Mouse (Mus musculus) layer of hippocampus, adult 11-12 months (tissue): ENCODE measurements around the gene Tmem130.
"Not testable (repeated sequence)": the region's sequence is repeated elsewhere in the genome, so short reads cannot be mapped to it uniquely, and the experiment has no call there.

ENCODE experiments used
- DNase-seq: peaks from one replicate; pipeline ENCODE4 v3.0.0; 2022; ENCODE audit warnings: low spot score

Tmem130 gene

DNA sequence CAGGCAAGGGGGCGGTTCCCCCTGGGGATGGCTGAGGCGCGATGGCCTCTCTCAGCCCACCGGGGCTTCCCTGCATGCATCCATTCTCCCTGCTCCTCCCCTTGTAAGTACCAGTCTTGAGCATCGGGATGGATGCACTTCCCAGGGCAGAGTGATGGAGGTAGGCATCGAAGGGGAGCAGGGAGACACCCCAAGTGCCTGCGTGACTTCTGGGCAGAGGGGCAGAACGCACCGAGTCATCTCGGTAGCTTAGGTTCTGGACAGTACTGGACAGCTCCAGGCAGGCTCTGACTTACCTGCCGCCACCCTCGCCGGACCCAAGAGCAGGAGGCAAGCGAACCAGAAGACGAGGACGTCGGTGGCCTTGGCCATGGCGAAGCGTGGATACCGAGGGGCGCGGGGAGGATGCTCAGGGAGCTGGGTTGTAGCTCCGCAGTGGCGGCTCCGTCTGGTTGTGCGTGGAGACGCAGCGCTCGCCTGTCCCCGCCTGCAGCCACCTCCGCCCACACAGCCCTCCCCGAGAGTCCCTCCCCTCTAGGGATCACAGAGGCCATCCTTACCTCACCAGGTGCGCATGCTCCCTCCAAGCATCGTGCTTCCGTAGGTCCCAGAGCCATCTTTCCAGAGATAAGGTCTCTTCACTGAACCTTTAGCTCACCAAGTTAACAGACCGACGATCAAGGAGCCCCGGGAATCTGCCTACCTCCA lies at the start of gene Tmem130:
Tmem130 (minus strand) TSS at position 658 of the 708 bp plus-strand sequence.
- peak; percentile 80 for DNase-seq

- DNase-seq = no peak
Measured at GRCm38 (mm10) chr5:144806931-144807330, 45.3 kb upstream of the Tmem130 start.

DNA sequence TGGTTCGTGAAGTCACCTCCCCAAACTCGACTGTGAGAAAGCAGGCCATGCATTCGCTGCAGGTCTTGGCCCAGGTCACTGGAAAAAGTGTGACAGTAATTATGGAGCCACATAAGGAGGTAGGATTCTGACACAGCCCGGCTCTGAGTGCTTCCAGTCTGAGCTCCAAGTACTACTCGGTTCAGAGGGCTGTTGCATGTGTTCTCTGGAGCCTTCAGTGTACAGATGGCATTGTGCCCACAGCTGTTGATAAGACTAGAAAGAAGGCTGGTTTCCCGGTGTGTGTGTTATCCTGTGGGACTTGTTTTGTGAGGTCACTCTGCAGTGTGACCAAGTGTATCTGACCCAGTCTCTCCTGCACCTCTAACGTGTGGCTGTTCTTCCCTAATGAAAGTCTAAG lies 42.6 kb upstream of the Tmem130 start:
- DNase-seq = no peak

DNA sequence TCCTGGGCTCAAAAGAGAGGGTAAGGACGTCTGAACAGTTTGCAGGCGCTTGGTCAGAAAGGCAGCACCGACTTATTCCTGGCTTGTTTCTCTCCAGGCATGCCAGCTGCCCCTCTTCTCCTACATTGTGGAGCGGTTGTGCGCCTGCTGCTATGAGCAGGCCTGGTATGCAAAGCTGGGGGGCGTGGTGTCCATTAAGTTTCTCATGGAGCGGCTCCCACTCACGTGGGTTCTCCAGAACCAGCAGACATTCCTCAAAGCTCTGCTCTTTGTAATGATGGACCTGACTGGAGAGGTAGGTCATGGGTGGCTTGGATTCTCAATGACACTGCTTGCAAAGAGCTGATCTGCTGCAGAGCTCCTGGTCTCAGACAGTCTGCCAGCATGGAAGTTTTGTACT lies 41.4 kb upstream of the Tmem130 start:
- no peak for DNase-seq

GRCm38 (mm10) chr5:144797116-144797515 lies 35.5 kb upstream of the Tmem130 start:
- no peak for DNase-seq

DNA sequence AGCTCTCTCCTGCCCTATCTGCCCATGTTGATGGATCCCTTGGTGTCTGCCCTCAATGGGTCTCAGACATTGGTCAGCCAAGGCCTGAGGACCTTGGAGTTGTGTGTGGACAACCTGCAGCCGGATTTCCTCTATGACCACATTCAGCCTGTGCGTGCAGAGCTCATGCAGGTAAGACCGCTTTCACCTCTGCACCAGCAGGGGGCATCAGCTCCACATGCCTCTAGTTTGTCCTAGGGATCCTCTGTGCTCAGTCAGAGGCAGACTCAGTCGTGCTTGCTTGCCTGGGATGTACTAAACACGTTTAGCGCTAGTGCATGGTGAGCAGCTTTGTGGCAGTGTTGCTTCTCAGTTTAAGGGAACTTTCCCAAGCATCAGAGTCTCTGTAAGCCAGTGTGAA lies 33.1 kb upstream of the Tmem130 start:
- DNase-seq = peak; percentile 44

- no peak for DNase-seq
Measured at GRCm38 (mm10) chr5:144793374-144793773, 31.8 kb upstream of the Tmem130 start.

DNA sequence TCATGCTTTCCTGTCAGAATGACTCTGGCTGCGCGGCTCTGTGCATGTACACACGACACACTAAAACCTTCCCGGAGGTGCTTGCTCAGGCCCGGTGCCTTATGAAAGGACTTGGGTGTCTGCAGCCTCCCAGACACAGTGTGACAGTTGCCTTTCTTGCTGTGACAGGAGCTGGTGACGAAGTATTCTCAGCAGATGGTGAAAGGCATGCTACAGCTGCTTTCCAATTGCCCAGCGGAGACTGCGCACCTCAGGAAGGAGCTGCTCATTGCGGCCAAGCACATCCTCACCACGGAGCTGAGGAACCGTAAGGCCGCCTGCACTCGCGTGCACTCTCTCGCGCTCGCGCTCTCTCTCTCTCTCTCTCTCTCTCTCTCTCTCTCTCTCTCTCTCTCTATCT lies 24.8 kb upstream of the Tmem130 start:
- DNase-seq = peak; percentile 28

DNA sequence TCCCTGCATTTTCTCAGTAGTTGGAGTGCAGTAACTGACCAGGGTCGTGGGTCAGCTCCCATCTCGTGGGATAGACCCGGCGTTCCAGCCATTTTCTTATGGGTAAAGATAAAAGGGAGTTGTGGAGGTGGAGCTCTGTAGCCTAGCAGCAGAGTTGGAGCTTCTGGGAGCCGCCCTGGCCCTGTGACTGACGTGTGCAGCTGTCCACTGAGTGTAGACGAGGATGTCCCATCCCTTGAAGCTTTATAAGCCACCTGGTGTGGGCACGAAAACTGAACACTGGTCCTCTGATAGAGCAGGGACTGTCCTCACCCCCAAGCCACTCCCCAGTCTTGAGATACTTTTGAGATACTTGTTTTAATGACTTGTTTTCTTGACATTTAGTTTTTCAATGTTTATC lies 19.0 kb upstream of the Tmem130 start:
- DNase-seq = no peak

DNA sequence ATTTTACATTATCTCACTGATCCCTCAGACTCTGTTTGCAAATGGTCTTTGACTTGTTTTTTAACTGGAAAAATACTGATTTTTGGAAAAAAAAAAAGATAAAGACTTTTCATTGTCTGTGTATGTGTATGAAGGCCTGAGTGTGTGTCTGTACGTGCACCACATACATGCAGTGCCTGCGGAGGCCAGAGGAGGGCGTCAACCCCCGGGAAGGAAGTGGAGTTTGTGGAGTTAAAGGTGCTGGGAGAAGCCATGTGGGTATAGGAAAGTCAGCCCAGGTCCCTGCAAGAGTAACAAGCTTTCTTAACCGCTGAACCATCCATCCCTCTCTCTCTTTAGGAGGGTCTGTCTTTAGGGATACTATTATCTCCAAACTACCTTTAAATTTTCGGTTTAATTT lies 11.6 kb upstream of the Tmem130 start:
- DNase-seq = no peak

- DNase-seq = no peak
Measured at GRCm38 (mm10) chr5:144769067-144769482, 7.5 kb upstream of the Tmem130 start.

DNA sequence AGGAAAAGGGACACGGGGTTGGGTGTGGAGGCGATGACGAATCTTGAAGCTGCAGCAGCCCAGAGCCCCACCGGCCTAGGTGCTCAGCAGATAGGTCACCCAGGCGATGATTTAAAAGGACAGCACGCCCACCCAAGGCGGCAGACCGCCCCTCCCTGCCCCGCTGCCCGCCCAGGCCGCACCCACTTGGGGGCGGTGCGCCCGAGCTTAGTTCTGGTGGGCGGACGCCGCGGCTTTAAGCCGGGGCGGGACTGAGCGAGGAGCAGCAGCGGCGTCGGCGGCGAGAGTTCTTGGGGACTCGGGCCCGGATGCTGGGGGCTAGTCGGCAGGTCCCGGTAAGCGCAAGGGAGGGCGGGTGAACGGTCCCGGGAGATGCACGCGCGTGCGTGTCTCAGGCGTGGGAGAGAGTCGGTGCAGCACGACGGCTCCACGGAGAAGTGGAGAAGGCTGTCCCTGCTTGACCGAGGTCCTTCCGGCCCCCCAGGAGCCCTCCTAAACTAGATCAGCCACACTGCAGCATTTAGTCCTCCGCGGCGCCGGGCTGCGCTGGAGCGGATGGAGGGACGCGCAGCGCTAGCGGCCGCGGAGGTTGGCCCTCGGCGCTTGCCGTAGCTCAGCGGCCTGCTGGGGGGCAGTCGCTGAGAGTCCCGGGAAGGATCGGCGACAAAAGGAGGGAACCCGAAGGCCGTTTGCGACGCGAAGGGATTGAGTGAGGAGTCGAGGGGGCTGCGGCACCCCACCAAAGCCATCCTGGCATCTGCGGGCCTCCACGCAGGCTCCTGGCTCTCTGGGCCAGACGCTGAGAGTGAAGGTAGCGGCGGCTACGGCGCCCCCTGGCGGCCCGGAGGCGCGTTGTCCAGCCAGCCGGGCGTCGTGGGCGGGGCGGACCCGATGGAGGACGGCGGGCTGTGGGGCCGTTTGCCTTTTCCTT lies 6.6 kb upstream of the Tmem130 start:
- DNase-seq = peak; percentile 89

GRCm38 (mm10) chr5:144767106-144767798 lies 5.6 kb upstream of the Tmem130 start, which contains the start of gene Trrap:
TSS of gene Trrap (plus strand) at chr5:144767732.
- not testable (repeated sequence) for DNase-seq

DNA sequence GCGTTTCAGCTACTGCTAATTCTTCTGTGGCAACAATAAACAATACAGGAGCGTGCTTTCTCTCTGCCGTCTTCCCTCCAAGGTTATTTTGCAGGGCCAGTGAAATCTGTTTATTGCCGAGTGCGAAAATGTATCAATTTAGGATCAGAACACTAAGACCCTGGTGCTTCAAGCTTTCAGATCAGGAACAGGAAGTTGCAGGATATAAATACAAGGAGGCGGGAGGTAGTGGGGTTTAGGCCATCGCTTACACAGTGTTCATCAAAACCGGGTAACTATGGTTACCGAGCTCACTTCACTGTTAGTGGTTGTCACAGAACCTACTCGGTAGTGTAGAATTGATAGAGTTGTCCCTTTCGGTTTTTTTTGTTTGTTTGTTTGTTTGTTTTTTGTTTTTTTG lies 5.0 kb upstream of the Tmem130 start:
- no peak for DNase-seq

GRCm38 (mm10) chr5:144766026-144766425 lies 4.4 kb upstream of the Tmem130 start:
- DNase-seq = no peak

- no peak for DNase-seq
Measured at GRCm38 (mm10) chr5:144758422-144758821, 3.2 kb downstream of the Tmem130 start.

GRCm38 (mm10) chr5:144757402-144757801 lies 4.2 kb downstream of the Tmem130 start:
- DNase-seq = no peak

DNA sequence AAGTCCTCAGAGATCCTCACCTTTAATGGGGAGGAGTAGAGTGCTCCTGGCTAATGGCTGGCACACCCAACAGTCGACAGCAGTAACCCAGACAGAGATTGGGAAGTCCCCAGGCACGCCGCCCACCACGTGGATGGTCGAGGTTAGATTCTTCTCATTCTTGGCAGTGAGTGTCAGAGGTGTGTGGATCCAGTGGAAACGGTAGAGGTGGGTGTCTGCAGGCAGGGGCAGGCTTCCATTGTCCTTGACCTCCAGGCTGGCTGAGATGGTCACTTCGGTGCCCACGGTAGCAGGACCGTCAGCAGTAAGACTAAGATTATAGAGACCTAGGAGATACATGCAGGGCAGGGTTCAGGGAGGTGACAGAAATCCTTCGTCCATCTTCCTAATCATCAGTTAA lies 6.4 kb downstream of the Tmem130 start:
- DNase-seq = no peak

DNA sequence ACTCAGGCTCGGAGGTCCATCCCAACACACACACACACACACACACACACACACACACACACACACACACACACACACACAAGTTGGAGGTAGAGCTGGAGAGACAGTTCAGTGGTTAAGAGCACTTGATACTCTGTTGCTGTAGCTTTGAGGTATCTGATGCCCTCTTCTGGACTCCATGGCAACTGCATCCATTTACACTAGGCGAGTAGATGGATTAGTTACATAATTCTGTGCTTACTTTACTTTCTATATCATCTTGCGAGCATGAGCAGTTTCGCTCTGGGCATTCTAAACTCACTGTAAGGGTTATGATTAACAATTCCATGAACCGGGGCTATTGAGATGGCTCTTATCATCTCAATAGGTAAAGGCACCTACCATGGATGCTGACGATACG lies 8.6 kb downstream of the Tmem130 start:
- DNase-seq = peak; percentile 84

- DNase-seq = no peak
Measured at GRCm38 (mm10) chr5:144752432-144752831, 9.2 kb downstream of the Tmem130 start.

DNA sequence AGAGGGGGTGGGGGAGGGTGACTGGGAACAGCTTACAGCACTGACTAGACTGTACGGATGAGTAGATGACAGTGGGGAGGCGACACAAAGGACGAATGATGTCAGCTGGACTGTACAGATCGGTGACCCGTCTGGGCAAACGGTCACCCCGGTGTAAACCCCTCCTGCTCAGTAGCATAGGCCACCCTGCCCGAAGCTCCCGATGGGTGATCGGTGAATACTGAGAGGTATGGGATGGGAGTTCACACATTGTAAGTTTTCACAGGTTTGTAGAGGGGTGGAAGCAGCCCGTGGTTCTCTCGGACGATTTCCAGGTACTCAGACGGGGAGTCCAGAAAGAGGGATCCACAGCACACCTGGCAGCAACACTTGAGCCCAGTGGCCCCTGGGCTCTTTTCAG lies 24.5 kb downstream of the Tmem130 start:
- no peak for DNase-seq

DNA sequence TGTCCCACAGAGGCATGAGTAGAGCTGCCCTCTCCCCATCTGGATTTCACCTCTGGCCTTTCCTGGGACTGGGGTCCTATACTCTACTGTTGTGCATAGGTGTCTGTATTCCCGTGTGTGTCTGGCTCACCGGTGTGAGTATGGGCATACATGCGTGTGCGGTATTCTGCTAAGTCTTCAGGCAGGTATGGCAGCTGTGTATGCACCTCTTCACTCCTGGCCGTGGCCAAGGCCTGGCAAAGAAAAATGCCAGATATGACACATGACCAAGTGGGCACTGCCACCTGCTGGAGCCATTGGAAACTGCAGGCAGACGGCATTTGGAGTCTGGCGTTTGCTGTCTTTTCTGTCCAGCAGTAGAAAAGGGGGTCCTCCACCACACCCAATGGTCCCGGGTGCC lies 26.7 kb downstream of the Tmem130 start:
- peak; percentile 78 for DNase-seq

GRCm38 (mm10) chr5:144733953-144734352 lies 27.7 kb downstream of the Tmem130 start:
- DNase-seq = peak; percentile 76
